Mouse (Mus musculus) lung, adult 2 months (tissue): ENCODE measurements around the gene Aim2. TPM values are rescaled to one million over a fixed set of nuclear protein-coding genes. Genes with fewer than 3 reads are reported as not detected.

ENCODE experiments used
- DNase-seq: peaks from one replicate; pipeline ENCODE4 v3.0.0; 2022
- H3K4me1 ChIP-seq: fragments of 200-500 bp; 2 replicates; pipeline ENCODE4 v1.6.1; 2011; ENCODE audit warnings: low read length; ENCODE audit not compliant: control insufficient read depth, insufficient read depth
- H3K4me3 ChIP-seq: fragments of 200-500 bp; replicated peaks from 2 replicates; pipeline ENCODE3; 2011; ENCODE audit warnings: low read depth, mild to moderate bottlenecking, control low read depth, low read length; ENCODE audit errors: extremely low read depth
- CTCF ChIP-seq: fragments of 200-500 bp; IDR thresholded peaks from 2 replicates; pipeline ENCODE4 v1.5.1; 2011; ENCODE audit warnings: mild to moderate bottlenecking, low read length, control low read depth; ENCODE audit not compliant: insufficient read depth
- POLR2A ChIP-seq: fragments of 200-500 bp; IDR thresholded peaks from 2 replicates; pipeline ENCODE4 v1.6.1; 2011; ENCODE audit warnings: low read depth, mild to moderate bottlenecking, control low read depth, low read length, borderline replicate concordance; ENCODE audit errors: extremely low read depth
- WGBS: fragments of 180-500 bp; shearing (Covaris S2); methylation state at CpG from one replicate; pipeline ENCODE4 v1.1.7; 2018; 5-methylcytosine and 5-hydroxymethylcytosine counted together
- polyA plus RNA-seq: library from polyadenylated mRNA; depleted of rRNA; stranded (reverse); fragments of >200 nt; gene quantifications from 2 replicates; pipeline ENCODE4 v1.2.3, GENCODE M21; 2012

Gene Aim2
- polyA plus RNA-seq, 1 experiment: 5.1 TPM

DNA sequence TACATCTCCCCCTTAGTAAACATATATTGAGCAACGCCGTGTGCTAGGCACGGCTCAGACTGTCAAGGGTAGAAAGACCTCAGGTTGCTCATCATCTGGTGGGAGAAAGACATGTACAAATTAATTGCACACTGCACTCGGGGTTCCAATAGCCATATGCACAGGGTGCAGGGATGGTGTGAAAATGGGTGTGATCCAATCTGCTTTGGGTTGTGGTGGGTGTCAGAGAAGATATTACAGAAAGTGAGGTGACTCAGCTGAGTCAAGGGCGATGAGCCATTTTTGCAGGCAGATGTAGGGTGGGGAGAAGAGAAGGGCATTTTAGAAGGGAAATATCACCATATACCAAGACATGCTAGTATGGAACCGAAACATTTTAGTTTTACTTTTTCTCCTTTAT, 30.8 kb downstream of the Aim2 start:
- 79% methylated on average over 6 of the region's 6 CpGs for WGBS
- H3K4me1 ChIP-seq: no peaks in the 10 kb centered on the region
- H3K4me3 ChIP-seq: no peak overlapping the region
- TF ChIP-seq POLR2A (no peak), CTCF (no peak)
- no peak for DNase-seq

DNA sequence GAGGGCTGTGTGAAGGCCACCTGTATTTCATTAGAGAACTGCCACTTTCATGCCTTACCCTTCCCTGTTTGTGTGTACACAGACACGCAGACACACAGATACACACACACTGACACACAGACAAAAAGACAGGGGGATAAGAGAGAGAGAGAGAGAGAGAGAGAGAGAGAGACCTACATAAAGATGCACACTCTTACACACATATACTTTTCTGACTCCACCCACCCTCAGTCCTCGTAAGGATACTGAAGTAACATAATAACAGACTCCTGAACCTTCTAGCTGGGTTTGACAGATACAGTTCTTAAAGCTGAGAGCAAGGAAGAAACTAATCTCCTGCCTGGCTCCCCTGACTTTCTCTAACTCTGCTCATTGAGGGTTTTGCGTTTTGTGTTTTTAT, 38.8 kb downstream of the Aim2 start:
- TF ChIP-seq CTCF (no peak), POLR2A (no peak)
- no peak for DNase-seq
- H3K4me3 ChIP-seq: no peak overlapping the region
- H3K4me1 ChIP-seq: no peaks in the 10 kb centered on the region
- WGBS: 26% methylated on average over 3 of the region's 3 CpGs

DNA sequence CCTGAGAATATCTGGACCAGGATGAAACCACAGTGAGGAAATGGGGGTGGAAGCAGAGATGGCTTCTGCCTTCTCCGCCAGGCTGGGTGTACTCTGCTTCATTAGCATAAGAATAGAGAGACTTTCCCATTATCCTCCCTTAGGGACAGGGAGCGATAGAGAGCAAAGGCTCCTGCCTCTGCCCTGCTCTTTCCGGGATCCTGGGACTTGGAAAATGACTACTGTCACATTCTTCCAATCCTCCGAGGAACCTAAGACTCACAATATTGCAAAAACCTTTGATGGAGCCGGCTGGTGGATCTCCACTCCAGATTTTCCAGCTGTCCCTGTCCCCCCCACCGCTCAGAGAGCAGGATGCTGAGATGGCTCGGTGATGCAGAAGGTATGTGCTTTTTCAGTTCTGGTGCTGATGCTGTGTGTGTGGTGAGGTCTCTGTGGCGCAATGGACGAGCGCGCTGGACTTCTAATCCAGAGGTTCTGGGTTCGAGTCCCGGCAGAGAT, 39.3 kb downstream of the Aim2 start:
- DNase-seq: no peak
- 9% methylated on average over 13 of the region's 13 CpGs for WGBS
- no peak overlapping the region for H3K4me3 ChIP-seq
- H3K4me1 ChIP-seq: no peaks in the 10 kb centered on the region
- TF ChIP-seq POLR2A: no peak
- TF ChIP-seq CTCF: no peak

DNA sequence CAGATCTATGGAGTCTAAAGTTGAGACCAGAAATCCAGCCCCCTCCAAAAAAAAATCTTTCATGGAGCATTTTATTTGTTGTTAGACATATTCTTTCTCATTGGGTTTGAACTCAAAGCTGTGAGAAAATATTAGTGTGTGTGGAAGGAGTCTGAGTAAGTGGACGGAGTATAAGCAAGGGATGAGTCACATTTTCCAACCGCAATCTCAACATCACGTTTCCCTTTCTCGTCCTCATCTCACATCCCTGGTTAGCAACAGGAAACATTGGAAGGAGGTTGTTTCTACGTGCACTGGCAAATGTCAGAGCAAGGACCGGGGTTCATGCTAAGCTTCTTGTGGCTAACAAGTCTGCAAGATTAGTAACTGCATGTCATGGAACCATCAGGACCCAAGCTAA, 41.1 kb downstream of the Aim2 start:
- no peaks in the 10 kb centered on the region for H3K4me1 ChIP-seq
- 54% methylated on average over 6 of the region's 6 CpGs for WGBS
- no peak overlapping the region for H3K4me3 ChIP-seq
- DNase-seq: no peak
- TF ChIP-seq CTCF (no peak), POLR2A (no peak)

DNA sequence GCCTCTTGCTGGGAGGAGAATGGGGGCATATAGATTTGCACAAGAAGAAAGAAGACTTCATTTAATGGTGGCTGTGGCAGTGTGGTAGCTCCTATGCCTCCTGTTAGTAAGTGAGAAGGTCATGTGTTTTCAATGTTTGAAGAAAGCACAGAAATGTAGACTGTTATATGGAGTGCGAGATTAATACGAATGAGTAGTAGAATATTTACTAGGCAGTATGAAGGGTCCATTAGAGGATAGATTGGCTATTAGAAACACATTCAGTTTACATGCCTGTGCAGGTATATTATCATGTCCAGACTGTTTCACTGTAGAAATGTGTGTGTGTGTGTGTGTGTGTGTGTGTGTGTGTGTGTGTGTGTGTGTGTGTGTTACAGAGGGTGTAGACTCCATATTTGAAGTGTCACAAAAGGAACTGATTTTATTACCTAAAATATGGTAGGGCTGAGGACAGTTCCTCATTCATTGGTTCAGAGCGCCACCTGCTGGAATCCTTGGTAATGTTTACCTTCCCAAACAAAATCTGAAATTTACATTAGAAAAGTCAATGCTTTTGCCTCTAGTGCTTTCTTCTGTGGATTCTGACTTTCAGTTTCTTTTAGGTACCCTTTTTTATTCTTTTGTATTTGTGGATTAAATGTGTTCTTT, 47.8 kb downstream of the Aim2 start:
- Histone ChIP-seq H3K4me3 (no peak overlapping the region), H3K4me1 (no peaks in the 10 kb centered on the region)
- TF ChIP-seq POLR2A: no peak
- peak; percentile 32; the same call in 1 of the 2 replicates for TF ChIP-seq CTCF
- WGBS: 28% methylated on average over 3 of the region's 3 CpGs
- DNase-seq: peak; percentile 55

DNA sequence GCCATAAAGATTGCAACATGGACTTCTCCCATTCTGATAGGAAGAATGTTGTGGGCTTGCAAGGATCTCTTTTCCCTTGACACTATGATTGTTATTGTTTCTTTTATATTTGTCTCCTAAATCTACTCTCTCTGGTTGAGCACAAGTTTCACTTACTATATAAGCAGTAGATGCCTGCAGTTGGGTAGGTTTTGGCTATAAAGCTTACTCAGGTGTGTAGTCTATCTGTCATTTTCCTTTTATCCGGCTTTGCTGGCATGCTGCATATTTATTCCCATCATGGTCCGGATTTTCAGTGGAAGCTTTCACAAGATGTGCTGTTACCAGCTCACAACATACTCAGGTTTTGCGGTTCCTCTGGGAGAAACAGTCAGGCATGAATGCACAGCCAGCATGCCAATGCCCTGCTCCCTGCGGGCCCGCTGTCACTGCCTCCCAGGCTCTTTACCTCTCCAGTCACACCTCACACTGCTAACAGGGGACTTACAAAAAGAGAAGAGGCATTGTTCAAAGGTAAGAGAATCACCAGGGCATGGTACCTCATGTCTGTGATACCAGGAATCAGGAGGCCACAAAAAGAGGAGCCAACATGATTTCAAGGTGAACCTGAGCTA, 54.1 kb downstream of the Aim2 start:
- no peaks in the 10 kb centered on the region for H3K4me1 ChIP-seq
- DNase-seq: no peak
- TF ChIP-seq CTCF (no peak), POLR2A (no peak)
- H3K4me3 ChIP-seq: no peak overlapping the region
- 80% methylated on average over 5 of the region's 5 CpGs for WGBS

DNA sequence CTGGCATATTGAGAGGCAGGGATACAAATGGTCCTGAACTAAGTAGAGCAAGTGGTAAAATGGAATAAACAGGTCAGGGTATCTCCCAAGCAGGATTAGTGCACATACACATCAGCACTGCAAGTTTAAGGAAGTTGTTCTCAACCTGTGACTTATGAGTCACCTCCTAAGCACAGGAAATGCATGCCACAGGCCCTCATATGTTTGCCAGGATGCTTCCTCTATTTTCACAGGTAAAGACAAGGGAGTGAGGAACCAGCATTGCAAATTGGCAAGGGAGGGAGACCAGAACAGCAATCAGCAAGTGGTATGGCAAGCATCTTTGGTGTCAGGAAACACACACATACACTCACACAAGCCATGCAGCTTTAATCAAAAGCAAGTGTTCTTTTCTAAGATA, 58.4 kb downstream of the Aim2 start:
- Histone ChIP-seq H3K4me3 (no peak overlapping the region), H3K4me1 (no peaks in the 10 kb centered on the region)
- TF ChIP-seq CTCF: no peak
- TF ChIP-seq POLR2A: no peak
- no peak for DNase-seq

DNA sequence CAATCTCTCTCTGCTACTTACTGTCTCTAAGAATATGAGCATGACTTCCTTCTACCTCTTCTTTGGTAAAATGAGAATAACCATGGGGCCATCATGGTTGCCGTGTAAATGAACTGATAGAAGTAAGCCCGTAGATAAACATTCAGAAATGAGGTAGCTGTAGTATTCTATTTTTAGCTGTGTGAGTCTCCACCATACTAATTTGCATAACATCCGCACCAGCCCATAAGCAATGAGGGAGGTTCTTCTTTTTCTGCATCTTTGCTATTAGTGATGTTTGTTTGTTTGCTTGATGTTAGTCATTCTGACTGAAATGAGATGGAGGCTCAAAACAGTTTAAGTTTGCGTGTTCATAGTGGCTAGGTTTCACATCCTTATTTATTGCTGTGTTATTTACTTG, 61.2 kb downstream of the Aim2 start:
- H3K4me1 ChIP-seq: no peaks in the 10 kb centered on the region
- DNase-seq: no peak
- TF ChIP-seq CTCF: no peak
- no peak for TF ChIP-seq POLR2A
- WGBS: 72% methylated on average over 4 of the region's 4 CpGs
- no peak overlapping the region for H3K4me3 ChIP-seq

DNA sequence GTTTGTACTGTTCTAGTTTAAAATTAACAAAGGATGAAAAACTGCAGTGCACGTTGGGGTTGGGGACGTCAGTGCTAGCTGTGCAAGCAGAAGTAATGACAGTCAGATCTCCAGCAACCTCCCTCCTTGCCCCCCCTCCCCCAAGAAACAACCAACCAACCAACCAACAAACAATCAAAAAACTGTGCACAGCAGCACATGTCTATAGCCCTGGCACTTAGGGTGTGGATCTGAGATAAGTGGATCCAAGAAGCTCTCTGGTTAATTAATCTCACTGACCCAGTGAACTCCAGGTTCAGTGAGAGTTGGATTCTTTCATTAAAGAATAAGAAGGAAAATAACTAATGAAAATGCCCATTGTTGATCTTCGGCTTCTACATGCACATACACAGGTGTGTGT, 64.0 kb downstream of the Aim2 start:
- 77% methylated on average over 3 of the region's 3 CpGs for WGBS
- no peak for DNase-seq
- TF ChIP-seq CTCF (no peak), POLR2A (no peak)
- Histone ChIP-seq H3K4me1 (no peaks in the 10 kb centered on the region), H3K4me3 (no peak overlapping the region)

DNA sequence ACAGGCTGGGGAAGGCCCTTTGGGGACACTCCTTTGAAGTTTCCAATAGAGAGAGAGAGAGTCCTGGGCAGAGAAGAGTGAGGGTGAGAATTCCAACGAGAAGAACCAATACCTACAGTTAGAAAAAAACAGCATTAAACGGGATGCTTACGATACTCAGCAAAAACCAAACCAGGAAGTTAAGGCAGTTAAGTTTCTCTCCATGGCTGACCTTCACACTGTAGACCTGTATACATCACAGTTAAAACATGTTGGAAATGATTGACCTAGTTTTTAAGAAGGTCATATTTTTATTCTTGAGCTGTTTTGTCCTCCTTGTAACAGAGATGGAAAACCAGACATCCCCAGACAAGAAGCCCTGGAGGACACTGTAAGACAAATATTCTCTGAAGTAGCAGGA, 67.8 kb downstream of the Aim2 start:
- no peak for DNase-seq
- H3K4me3 ChIP-seq: no peak overlapping the region
- TF ChIP-seq CTCF: no peak
- TF ChIP-seq POLR2A: no peak
- 62% methylated on average over 3 of the region's 3 CpGs for WGBS
- no peaks in the 10 kb centered on the region for H3K4me1 ChIP-seq
